In the genomic region with DNA sequence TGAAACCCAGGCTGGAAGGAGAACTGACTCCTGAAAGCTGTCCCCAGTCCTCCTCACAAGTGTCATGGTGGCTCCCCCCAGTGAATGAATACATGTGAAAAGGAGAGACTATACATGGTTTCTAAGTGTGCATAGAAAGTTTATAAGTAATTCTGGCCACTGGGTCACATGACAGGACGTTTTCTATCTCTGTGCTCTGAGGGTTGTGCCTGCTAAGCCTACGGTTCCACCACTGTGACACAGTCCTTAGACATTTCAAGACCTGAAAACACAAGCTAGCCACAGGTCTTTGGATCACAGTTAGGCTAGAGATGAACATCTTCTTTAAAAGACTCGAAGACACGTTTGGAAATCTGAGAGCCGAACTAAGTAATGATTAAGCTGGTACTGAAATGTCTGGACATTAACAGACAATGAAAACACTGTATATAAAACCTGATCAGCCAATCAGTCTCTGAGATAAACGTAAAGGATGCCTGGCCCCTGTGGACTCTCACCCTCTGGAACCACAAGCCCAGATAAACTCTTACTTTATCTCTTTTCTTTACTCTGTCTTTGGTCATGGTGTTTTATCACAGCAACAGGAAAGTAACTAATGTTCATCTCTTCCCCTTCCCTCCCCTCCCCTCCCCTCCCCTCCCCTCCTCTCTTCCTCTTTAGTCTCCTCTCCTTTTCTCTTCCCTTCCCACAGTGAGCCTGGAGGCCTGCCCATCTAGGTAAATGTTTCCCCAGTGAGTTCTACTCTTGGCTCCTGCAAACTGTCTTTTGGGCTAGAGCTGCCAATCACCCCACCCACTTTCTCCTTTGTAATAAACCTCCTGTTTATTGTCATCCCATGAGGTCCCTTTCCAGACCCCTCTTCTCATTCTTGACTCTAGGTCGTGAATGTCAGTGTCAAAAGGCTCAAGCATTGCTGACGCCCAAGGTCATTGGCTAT, we compare ENCODE assay signal across 21 mouse cellular contexts. TPM values are rescaled to one million over a fixed set of nuclear protein-coding genes. Genes with fewer than 3 reads are reported as not detected.
"Had no signal": no experiment of that assay in that cellular context is flagged by ENCODE, and none has a peak within 500 bp of the region (broad histone marks: within the 10 kb centered on the region; RNA-seq: fewer than 3 reads in every experiment).

No protein-coding gene starts in this region.

- H3K4me1 ChIP-seq: limb, embryonic 10.5 days; liver, embryonic 15.5 days; midbrain, embryonic 10.5 days; neural tube, embryonic 12.5 days had no signal

- H3K4me2 ChIP-seq: liver, embryonic 11.5 days; liver, embryonic 15.5 days; neural tube, embryonic 12.5 days had no signal

- H3K27ac ChIP-seq: left cerebral cortex, adult 2 months; limb, embryonic 10.5 days; liver, embryonic 15.5 days; midbrain, embryonic 10.5 days; neural tube, embryonic 12.5 days had no signal

- H3K9ac ChIP-seq: liver, embryonic 15.5 days; neural tube, embryonic 12.5 days had no signal

- H3K4me3 ChIP-seq: left cerebral cortex, adult 2 months; limb, embryonic 10.5 days; liver, embryonic 15.5 days; midbrain, embryonic 10.5 days; myocyte; neural tube, embryonic 12.5 days had no signal

- H3K9me3 ChIP-seq: limb, embryonic 10.5 days; liver, embryonic 15.5 days; midbrain, embryonic 10.5 days; neural tube, embryonic 12.5 days had no signal

- H3K27me3 ChIP-seq: liver, embryonic 15.5 days; neural tube, embryonic 12.5 days had no signal

- ATAC-seq: hindbrain, embryonic 16.5 days; inflammation-experienced regulatory T-cells, adult 6 months; lung, postnatal 0 days had no signal

- DNase-seq: lung, adult 2 months; lung, postnatal 4 days; midbrain, embryonic 14.5 days; retina, postnatal 1 day; thymus, postnatal 36 days had no signal

- H3K36me3 ChIP-seq: limb, embryonic 10.5 days; liver, embryonic 15.5 days; midbrain, embryonic 10.5 days; neural tube, embryonic 12.5 days had no signal

RNA-seq across cellular contexts. Expression of gene Slc7a8, which starts 12.4 kb away (rescaled TPM):
- polyA plus RNA-seq: myocyte had no signal

RNA-seq across cellular contexts. Expression of gene Rnf212b, which starts 19.8 kb away (rescaled TPM):
- total RNA-seq: layer of hippocampus, postnatal 25 days; left cerebral cortex, adult 2 months; left cerebral cortex, postnatal 14 days; megakaryocyte, adult 5-6 weeks had no signal
- polyA plus RNA-seq: hindbrain, embryonic 16.5 days; inflammation-experienced regulatory T-cells, adult 6 months; limb, embryonic 10.5 days; limb, embryonic 14.5 days; liver, embryonic 11.5 days; liver, embryonic 15.5 days; lung, adult 2 months; lung, postnatal 0 days; midbrain, embryonic 10.5 days; midbrain, embryonic 14.5 days; myocyte; neural tube, embryonic 12.5 days; stomach, embryonic 16.5 days; thymus, postnatal 0 days had no signal
